Mouse (Mus musculus): ENCODE data around the gene Gbp5. TPM values are rescaled to one million over a fixed set of nuclear protein-coding genes. Genes with fewer than 3 reads are reported as not detected.

Gene Gbp5
- polyA plus RNA-seq (2021; fragmentation: Nextera tagmentation) = 0.71 and 0.92 TPM in 2 replicates
- long read RNA-seq, experiment 1, partial matches to known transcripts = 0 of 1 reads
- long read RNA-seq, experiment 1, other reads (novel, unspliced or antisense) = 0 of 1 reads
- long read RNA-seq, experiment 2 = 0 reads

DNA sequence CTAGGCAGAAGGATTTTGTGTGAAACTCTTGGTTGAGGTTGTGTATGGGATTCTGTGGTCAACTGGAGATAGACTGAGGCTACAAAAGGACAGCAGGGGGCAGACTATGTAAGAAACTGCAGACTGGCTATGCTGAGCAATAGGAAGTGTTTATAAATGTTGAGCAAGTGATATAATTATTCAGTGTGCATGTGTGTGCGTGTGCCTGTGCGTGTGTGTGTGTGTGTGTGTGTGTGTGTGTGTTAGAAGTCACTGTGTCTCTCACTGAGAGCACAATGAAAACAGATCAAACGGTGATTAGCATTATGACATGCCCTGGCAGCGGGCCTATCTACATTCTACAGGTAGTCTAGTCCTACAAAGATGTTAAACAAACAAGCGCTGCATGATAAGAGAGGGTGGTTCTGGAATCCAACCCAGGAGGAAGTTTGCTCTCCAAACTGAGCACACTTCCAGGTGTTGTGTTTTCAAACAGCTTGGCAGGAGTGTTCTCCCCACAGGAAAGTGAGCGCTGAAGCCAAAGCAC lies at the start of gene Gbp5:
TSS of gene Gbp5 (plus strand) at position 443 of the 526 bp plus-strand sequence.

DNA sequence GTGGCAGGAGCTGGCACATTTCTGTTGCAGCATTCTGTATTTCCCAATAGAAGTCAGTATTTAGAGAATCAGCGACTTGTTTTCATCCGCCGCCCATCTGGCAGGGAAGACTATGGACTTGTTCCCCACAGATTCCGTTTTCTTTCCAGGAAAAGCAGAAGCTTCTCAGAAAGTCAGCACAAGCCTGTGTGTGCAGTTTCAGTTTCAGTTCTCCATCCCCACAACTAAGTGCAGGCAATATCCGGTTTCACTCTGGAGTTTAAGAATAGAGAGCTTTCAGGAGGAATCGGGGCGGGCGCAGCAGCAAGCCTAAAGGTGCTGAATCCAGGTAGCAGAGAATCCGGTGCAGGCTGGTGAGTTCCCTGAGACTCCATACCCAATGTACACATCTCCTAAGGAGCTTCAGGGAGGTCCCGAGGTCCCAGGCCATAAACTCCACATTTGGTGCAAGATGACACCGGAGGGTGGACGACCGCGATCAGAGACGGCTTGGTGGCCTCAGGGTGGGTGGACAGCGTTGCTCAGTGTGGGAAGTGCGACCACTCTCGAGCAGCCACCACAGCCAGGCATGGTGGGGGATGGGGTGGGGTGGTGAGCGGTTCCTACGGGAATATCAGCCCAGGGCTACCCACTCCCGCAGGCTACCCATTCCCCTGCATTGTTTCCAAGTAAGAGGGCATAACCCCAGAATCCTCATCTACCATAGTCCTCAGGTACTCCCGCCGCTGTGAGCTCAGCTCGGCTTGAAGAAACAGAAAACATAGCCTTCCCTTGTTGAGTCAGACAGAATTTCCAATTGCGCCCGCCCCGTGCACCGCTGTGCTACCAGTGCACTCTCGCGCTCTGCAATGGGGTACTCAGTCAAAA lies 36.5 kb downstream of the Gbp5 start, which contains the start of gene Gbp7:
TSS of gene Gbp7 (plus strand) at position 256 of the 867 bp plus-strand sequence.

DNA sequence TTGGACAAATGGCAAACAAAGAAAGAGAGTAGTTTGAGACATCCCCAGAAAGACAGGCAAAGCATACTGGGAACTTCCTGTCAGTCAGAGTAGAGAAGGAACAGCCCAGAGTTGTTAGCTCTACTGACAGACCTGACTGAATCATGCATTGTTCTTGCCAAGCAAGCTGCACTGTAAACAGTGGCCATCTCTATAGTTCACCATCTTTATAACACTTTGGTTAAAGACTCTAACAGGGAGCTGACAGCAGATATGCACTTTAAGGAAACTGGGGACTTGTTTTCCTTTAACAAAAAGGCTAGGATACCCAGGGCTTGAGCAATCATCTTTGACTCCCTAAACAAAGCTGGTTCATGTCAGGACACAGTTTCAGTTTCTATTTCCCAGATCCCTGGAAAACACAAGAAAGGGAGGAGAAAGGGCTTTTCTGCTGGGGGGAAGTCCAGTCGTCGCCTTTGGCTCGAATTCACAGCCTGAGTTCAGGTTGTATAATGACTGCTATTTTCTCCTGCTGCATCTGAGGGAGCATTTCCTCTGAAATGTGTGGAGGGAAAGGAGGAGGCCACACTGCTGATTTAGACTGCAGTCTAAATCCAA lies 66.0 kb downstream of the Gbp5 start, which contains the start of gene Gbp3:
TSS of gene Gbp3 (plus strand) at position 395 of the 597 bp plus-strand sequence.

Other genes starting within 250 kb of the Gbp5 start
- gene Pdlim5, start 98.3 kb upstream of the Gbp5 start, polyA plus RNA-seq (2021; fragmentation: Nextera tagmentation) = 5.3 and 5.5 TPM in 2 replicates
- 3.3 and 3.5 TPM in 2 replicates for gene Gbp7, start 36.4 kb downstream of the Gbp5 start, polyA plus RNA-seq (2021; fragmentation: Nextera tagmentation)
- gene Gbp3, start 66.0 kb downstream of the Gbp5 start, polyA plus RNA-seq (2021; fragmentation: Nextera tagmentation) = 3.1 and 4.3 TPM in 2 replicates
- not detected in 2 replicates for gene Gbp2b, start 100.9 kb downstream of the Gbp5 start, polyA plus RNA-seq (2021; fragmentation: Nextera tagmentation)
- 2.5 and 3.8 TPM in 2 replicates for gene Gbp2, start 126.6 kb downstream of the Gbp5 start, polyA plus RNA-seq (2021; fragmentation: Nextera tagmentation)
- 8.1 and 8.9 TPM in 2 replicates for gene Kyat3, start 207.1 kb downstream of the Gbp5 start, polyA plus RNA-seq (2021; fragmentation: Nextera tagmentation)